Mouse (Mus musculus) embryonic stem cell, embryonic (primary cell): ENCODE results near the gene Prr18.
"Not testable (repeated sequence)": the region's sequence is repeated elsewhere in the genome, so short reads cannot be mapped to it uniquely, and the experiment has no call there.

Experiments
- CTCF ChIA-PET, 4 experiments: fragments of 300-600 bp in 2 of 4; fragments of 350-600 bp in 2 of 4; sonication (Branson Sonifier 250); formaldehyde crosslinking; loops; one replicate each; lab custom pipeline; 2022; ENCODE audit warnings: inconsistent platforms in 2 of 4; lab: Charles Lee
- POLR2A ChIA-PET, 4 experiments: fragments of 300-600 bp in 2 of 4; fragments of 350-600 bp in 2 of 4; sonication (Branson Sonifier 250); formaldehyde crosslinking; loops; one replicate each; lab custom pipeline; 2022; ENCODE audit warnings: antibody characterized with exemption in 4 of 4, inconsistent platforms in 1 of 4; lab: Charles Lee

The Prr18 gene

DNA sequence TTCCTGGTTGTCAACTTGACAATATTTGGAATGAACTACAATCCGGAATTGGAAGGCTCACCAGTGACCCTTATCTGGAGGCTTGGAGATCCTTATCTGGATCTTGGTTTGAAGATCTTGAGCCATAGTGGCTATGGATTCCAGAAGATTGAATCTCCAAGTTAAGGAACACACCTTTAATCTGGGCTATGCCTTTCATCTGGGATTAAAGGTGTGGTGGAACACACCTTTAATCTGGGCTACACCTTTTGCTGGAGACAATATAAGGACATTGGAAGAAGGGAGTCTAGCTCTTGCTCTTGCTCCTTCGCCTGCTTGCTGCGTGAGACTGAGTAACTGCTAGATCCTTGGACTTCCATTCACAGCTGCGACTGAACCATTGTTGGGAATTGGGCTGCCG lies at the start of gene Prr18:
Gene Prr18, plus strand, starts transcription at position 301 of the 400 bp plus-strand sequence.
- POLR2A ChIA-PET, result not testable (repeated sequence)
- CTCF ChIA-PET, result interaction anchor here in 2 of 4 experiments (1.0 kb wide), 2 partner anchors 9 to 21 kb away, joined by 3 to 4 read pairs; no protein-coding TSS in a partner anchor

DNA sequence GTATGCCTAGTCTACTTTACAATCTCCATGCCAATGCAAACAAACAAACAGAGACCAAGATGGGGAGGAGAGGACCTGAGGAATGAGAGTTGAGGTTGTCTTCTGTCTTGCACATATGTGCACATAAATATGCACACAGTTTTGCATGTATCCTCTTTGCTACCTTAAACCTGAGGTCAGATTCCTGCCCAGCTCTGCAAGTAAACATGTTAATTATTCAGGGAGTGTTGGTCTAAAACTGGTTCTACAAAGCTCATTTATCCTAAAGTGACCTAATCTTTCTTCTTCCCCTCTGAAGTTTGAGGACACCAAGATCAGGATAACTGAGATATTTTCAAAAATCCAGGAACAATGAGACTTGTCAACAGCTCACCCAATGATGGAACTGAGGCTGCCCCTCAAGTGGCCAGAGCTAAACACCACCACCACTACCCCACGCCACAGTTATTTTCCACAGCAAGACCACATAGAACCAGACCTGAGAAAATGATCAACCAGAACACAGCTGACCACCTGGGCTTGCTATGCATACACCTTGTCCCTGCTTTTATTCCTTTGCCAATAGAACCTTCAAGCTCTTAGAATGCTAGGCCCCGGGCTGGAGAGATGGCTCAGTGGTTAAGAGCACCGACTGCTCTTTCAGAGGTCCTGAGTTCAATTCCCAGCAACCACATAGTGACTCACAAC lies 47.1 kb upstream of the Prr18 start:
- ChIA-PET CTCF (interaction anchor here in 2 of 4 experiments (0.7 kb wide), 2 partner anchors 171 to 1112 kb away, joined by 3 read pairs; no protein-coding TSS in a partner anchor), POLR2A (interaction anchor here in 1 of 4 experiments (0.6 to 1.0 kb wide), 2 partner anchors 21 to 1941 kb away, joined by 3 to 15 read pairs; partner anchors contain the start of gene Sft2d1)

DNA sequence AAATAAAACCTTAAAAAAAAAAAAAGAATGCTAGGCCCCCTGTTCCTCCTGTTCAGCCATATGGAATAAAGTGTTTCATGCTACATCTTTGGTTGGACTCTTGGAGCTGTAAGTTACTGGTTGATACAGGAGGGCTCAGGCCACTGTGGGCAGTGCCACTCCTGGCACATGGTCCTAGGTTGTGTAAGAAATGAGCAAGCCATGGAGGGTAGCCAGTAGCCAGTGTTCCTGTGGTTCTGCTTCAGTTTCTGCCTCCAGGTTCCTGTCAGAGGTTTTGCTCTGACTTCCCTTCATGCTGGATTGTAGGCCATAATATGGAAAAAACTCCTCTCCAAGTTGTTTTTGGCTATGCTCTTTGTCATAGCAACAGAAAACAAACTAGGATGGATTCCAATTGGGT lies 46.5 kb upstream of the Prr18 start:
- CTCF ChIA-PET, result interaction anchor here in 2 of 4 experiments (0.7 kb wide), 2 partner anchors 171 to 1113 kb away, joined by 3 read pairs; no protein-coding TSS in a partner anchor
- POLR2A ChIA-PET, result interaction anchor here in 1 of 4 experiments (0.6 kb wide), 1 partner anchor 1940 kb away, joined by 15 read pairs; no protein-coding TSS in a partner anchor

DNA sequence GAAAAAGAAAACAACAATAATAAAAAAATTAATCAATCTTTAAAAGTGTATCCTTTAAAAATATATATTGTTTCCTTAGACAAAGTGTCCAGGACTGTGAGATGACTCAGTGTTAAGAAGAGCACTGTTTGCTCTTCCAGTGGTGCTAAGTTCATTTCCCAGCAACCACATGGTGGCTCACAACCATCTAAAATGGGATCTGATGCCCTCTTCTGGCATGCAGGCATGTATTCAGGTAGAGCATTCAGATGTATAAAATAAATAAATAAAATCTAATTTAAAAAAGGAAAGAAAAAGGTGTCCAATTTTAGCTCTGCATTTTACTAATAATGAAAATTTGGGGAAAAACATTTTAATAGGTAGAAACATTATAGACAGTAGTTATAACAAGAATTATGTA lies 41.4 kb upstream of the Prr18 start:
- CTCF ChIA-PET, result no interaction called here
- POLR2A ChIA-PET, result no interaction called here

DNA sequence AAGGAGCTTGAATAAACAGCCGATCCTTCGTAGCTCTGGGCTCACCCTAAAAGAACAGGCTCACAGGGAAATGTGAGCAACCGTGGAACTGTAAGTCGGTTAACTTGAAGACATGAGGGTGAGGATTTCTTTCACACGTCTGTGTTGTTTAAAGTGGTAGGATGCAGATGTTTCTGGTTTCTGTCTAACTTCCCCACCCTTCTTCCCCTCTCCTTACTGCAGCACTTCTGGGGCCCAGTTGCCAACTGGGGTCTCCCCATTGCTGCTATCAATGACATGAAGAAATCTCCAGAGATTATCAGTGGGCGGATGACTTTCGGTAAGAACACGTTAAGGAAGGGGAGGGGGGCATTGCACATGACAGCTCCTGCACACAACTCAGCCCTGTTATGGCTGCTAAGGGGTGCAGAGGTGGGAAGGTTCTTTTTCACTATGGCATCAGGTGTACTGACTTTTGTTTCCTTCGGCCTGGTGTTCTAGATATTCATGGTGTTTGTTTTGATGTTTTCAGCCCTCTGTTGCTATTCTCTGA lies 40.9 kb upstream of the Prr18 start:
- ChIA-PET CTCF (no interaction called here), POLR2A (no interaction called here)

DNA sequence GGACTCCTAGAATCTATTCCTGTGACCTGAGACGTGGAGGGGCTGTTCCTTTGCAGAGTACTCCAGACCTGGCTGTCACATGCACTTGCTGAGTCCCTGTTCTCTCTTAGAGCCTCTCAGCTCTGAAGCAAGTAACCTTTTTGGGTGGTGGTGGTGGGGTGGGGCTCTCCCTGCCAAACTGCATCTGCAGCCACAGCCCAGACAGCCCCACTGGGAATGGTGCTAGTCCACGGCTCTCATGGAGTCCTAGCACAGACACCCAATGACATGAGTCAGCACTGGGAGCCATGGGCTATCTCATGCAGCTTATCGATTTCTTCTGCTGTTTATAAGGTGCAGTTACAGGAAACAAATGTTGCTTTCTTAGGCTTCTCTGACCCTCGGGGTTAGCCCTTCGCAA lies 39.5 kb upstream of the Prr18 start:
- ChIA-PET POLR2A (interaction anchor here in 2 of 4 experiments (1.2 to 1.5 kb wide), 2 partner anchors 13 kb away, joined by 3 to 5 read pairs; partner anchors contain the start of gene Sft2d1 (in 1 of the 2)), CTCF (interaction anchor here in 1 of 4 experiments (0.5 kb wide), 1 partner anchor 10 kb away, joined by 4 read pairs; no protein-coding TSS in a partner anchor)

DNA sequence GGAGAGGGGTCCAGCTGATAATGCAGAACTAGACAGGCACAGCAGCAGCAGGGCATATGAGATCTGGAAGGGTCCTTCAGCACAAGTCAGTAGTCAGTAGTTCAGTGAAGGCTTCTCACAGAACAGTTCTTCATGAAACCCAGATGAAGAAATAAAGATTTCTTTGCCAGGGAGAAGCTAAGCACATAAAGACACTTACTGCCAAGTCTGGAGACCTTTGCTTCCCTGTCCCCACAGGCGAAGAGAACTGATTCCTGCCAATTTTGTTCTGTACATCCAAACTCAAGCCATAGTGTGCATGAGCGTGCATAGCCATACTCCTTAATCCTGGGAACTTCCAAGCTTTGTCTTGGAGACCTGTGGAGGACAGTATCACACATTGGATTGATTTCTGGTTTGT lies 39.0 kb upstream of the Prr18 start:
- CTCF ChIA-PET, result interaction anchor here in 1 of 4 experiments (0.5 kb wide), 1 partner anchor 11 kb away, joined by 4 read pairs; no protein-coding TSS in a partner anchor

DNA sequence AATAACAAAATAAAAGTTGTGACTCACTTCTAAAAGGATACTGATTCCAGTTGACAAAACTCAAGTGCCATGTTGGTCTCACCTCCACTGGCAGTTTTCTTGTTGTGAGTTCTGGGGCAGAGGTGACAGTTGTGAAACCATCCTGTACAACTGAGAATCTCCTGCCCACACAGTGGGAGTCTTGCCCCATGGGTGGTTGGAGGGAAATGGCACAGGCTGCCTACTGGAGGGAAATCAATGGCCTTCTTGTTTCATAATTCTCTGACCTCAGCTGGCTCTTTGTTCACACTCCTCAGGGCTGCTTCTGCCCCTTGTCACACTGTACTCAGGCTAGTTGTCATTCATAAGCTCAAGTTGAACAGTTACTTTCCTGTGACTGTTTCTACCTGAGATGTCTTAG lies 37.7 kb upstream of the Prr18 start:
- ChIA-PET CTCF (no interaction called here), POLR2A (interaction anchor here in 1 of 4 experiments (0.9 kb wide), 1 partner anchor 12 kb away, joined by 4 read pairs; no protein-coding TSS in a partner anchor)

More for the DNA sequence above, 39.0 kb upstream of the Prr18 start:
- POLR2A ChIA-PET, result interaction anchor here in 3 of 4 experiments (0.6 to 1.5 kb wide), 3 partner anchors 13 to 30 kb away, joined by 3 to 5 read pairs (median 3); partner anchors contain the start of gene Sft2d1 (in 1 of the 3)

DNA sequence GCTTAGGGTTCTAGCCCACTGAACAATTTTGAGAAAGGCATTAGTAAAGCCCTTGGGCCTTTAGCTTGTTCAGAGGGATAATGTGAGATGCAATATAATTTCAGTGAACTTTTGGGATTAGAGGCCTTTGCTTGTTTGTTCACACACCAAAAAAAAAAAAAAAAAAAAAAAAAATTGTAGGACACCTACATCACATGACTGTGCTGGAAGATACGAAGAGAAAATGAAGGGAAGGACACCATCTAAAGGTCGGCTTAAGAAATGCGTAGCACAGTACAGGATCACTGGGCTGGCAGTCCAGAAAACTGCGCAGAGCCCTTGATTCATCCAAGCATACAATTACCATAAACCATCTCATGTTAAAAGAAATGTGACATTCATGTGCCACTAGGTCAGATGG lies 35.7 kb upstream of the Prr18 start:
- ChIA-PET CTCF (interaction anchor here in 3 of 4 experiments (0.6 to 1.3 kb wide), 8 partner anchors 20 to 566 kb away, joined by 3 to 19 read pairs (median 4); no protein-coding TSS in a partner anchor), POLR2A (interaction anchor here in 3 of 4 experiments (0.6 to 1.2 kb wide), 7 partner anchors 10 to 129 kb away, joined by 3 to 5 read pairs (median 3); partner anchors contain the start of genes Mpc1 (in 1 of the 3) and Sft2d1 (in 1 of the 3))

DNA sequence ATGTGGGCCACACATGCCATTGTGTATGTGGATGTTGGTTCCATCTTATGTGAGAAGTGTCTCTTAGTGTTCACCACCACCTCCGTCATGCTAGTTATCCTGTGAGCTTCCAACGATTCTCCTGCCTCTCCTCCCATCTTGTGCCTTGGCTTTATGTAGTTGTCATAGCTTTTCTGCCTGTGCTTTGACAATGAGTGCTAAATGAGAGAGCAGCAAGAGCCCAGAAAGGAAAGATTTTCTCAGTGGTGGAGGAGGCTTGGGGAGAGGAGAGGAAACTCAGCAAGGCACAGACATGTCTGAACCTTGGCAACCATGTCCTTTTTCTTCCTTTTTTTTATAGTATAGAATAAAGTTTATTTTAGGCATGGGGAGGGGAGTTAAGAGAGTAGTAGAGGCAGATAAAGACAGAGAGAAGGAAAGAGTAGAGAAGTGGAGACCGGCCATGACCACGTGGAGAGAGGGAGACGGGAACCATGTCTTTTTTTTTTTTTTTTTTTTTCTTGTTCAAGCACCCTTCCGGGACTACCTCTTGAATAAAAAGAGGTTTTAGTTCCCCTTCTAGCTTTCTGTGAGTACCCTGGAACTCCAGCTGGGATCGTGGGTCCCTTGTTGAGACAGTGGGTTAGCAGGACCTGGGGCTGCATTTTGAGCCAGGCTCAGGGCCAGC lies 34.4 kb upstream of the Prr18 start:
- CTCF ChIA-PET, result interaction anchor here in 1 of 4 experiments (0.6 kb wide), 1 partner anchor 10 kb away, joined by 4 read pairs; no protein-coding TSS in a partner anchor
- POLR2A ChIA-PET, result interaction anchor here in 1 of 4 experiments (0.7 kb wide), 1 partner anchor 42 kb away, joined by 6 read pairs; no protein-coding TSS in a partner anchor

DNA sequence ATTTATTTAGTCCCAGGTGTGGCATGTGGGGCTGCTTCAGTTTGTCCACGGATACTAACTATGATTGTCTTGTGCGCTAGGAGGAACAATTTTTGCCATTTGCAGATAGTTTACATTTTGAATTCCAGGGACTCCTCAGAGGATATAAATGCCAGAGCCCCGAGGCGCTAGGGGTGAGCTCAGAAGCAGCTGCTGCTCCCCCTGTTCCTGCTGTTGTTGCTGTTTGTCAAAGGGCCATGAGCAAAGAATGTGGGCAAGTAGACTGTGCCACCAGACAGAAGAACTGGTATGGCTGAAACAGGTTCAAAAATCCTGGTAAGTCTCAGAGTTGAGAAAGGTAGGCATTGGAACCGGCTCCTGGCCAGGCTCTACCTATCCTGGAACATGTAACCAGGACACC lies 33.6 kb upstream of the Prr18 start:
- POLR2A ChIA-PET, result interaction anchor here in 2 of 4 experiments (0.7 to 1.4 kb wide), 2 partner anchors 19 to 43 kb away, joined by 3 to 6 read pairs; no protein-coding TSS in a partner anchor
- CTCF ChIA-PET, result interaction anchor here in 1 of 4 experiments (0.6 kb wide), 1 partner anchor 10 kb away, joined by 4 read pairs; no protein-coding TSS in a partner anchor

DNA sequence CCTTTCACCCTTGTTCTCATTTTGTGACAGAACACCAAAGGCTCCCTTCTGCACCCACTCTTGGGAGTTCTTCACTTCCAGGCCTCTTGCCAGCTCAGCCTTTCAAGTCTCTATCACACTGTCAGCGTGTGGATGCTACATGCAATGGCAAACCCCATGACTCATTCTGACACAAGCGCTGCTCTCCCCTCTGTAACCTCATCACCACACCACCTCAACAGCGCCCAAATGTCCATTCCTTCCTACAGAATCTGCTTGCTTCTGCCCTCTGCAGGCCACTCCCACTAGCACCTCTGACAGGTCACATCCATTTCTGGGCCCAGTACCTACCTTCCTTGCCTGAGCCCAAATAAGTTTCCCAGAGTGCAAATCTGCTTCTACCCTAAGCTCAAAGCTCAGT lies 31.5 kb upstream of the Prr18 start:
- CTCF ChIA-PET, result interaction anchor here in 1 of 4 experiments (1.2 kb wide), 2 partner anchors 10 to 23 kb away, joined by 3 read pairs; partner anchors contain the start of gene Mpc1
- POLR2A ChIA-PET, result interaction anchor here in 1 of 4 experiments (1.4 kb wide), 1 partner anchor 22 kb away, joined by 4 read pairs; no protein-coding TSS in a partner anchor

DNA sequence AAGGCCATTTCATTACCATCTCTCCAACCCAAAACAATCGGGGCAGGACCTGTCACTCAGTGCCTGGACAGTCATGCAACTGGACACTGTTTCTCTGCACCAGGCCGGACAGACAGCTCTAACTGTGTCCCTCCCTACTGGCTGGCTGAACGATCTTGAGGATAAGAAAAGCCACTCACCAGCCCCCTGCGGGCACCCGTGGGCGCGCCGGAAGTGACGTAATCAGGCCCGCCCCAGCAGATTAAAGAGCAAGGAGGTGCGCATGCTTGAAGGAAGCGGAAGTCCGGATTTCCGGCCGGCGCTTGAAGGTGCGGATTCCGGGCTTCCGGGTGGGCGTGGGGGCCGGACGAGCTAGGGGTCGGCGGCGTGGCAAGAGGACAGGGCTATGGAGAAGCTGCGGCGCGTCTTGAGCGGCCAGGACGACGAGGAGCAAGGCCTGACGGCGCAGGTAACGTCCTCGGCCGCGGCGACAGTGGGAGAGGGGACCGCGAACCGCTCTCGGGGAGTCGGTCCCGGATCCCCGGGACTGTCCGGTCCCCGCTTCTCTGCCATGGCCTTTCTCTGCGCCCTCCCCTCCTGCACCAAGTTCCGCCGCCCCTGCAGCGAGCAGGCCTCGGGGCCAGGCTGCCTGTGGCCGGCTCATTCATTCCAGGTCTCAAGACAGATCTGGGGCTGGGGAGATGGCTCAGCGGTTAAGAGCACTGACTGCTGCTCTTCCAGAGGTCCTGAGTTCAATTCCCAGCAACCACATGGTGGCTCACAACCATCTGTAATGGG lies 26.2 kb upstream of the Prr18 start, which contains the start of gene Sft2d1:
Gene Sft2d1, plus strand, starts transcription at position 265 of the 777 bp plus-strand sequence.
- ChIA-PET CTCF (interaction anchor here in 1 of 4 experiments (1.2 kb wide), 1 partner anchor 61 kb away, joined by 3 read pairs; no protein-coding TSS in a partner anchor), POLR2A (interaction anchor here in 3 of 4 experiments (0.6 to 1.5 kb wide), 5 partner anchors 10 to 121 kb away, joined by 3 to 6 read pairs (median 3); no protein-coding TSS in a partner anchor)

DNA sequence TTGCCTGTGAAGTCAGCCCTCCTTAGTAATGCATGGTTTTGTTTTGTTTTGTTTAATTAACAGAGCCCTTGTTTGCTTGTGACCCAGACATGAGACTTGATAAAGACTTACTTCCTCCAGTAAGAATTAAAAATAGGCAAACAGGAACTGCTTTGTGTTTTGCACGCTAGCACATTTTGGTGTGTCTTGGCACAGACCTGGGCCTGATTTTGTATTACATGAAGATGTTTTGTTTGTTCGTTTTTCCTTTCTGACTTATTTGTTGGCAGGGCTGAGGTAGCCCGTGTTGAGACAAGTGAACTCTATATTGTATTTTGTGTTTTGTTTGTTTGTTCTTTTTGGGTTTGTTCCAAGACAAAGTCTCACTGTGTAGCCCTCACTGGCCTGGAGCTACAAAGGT lies 25.5 kb upstream of the Prr18 start:
- POLR2A ChIA-PET, result interaction anchor here in 2 of 4 experiments (0.7 to 0.9 kb wide), 2 partner anchors 10 to 97 kb away, joined by 3 to 5 read pairs; no protein-coding TSS in a partner anchor

DNA sequence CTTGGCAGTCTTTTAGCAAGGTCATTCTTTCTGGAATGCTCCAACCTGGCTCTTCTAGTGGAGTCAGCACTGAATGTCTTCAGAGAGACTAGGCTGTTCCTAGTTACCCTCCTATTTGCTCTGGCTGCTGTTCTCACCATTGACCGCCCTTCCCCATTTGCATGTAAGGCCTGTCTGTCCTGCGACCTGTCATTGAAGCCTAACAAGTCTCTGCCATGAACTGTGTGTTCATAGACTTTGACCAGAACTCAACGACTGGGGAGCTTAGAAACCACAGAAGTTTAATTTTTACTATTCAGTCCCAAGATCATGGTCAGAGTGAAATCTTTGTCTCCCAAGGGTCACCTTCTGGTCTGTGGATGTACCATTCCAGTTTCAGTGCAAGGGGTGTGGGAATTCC lies 23.3 kb upstream of the Prr18 start:
- CTCF ChIA-PET, result interaction anchor here in 3 of 4 experiments (1.2 to 4.0 kb wide), 3 partner anchors 14 to 15 kb away, joined by 3 to 29 read pairs (median 4); no protein-coding TSS in a partner anchor
- POLR2A ChIA-PET, result no interaction called here

More for the DNA sequence above, 25.5 kb upstream of the Prr18 start:
- CTCF ChIA-PET, result no interaction called here

DNA sequence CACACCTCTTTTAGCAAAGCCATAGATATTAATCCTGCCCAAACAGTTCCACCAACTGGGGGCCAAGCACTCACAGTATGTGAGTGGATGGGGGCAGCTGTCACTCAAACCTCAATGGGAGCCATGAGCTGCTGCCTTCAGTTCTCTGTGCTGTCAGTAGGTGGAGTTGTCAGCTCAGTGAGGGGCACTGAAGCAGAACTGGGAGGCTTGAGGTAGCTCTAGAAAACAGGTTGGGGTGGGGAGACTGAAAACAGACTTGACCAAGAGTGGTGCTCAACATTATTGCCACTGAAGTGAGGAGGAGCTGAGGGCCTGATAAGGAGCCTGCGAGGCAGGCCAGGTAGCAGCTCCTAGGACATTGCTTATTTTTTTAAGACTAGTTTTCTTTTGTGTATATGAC lies 21.0 kb upstream of the Prr18 start:
- ChIA-PET POLR2A (interaction anchor here in 3 of 4 experiments (0.6 to 1.3 kb wide), 5 partner anchors 10 to 56 kb away, joined by 3 to 6 read pairs (median 4); partner anchors contain the start of gene Mpc1 (in 1 of the 3)), CTCF (interaction anchor here (0.6 to 4.0 kb wide), 27 partner anchors 9 to 277 kb away, joined by 3 to 29 read pairs (median 4); partner anchors contain the start of genes Mpc1 (in 1 of the 4) and Prr18 (in 1 of the 4))
